In the genomic region with DNA sequence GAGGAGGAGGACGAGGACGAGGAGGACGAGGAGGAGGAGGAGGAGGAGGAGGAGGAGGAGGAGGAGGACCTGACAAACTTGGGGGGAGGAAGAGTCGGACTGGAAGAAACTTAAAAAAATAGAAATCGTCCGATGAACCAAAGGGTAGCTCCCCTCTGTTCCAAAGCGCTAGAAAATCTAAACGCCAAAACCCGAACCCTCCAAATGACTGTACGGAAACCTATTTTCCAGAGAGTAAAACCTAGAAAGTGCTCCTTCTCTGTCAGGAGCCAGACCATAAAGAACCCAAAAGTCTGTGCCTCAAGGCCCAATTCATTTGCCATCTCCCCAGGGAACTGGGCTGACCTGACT, we compare ENCODE assay signal across 7 mouse cellular contexts. TPM values are rescaled to one million over a fixed set of nuclear protein-coding genes. Genes with fewer than 3 reads are reported as not detected.
A peak's percentile ranks its signal among the peaks of the same experiment; 100 is the strongest.
DNase-seq lines count a peak whose midpoint lies in the region; ATAC-seq and TF ChIP-seq lines count a peak whose summit lies in the region.

No protein-coding gene starts in this region.

- peaks cover 11% of the 10 kb centered on the region for H3K27me3 ChIP-seq in megakaryocyte, embryonic 14.5 days (replicated peaks)
- peaks cover 27% of the 10 kb centered on the region for H3K27me3 ChIP-seq in forebrain, embryonic 12.5 days
- no peaks in the 10 kb centered on the region for H3K27me3 ChIP-seq in limb, embryonic 14.5 days (ENCODE audit: control insufficient read depth, insufficient read depth, low read length)
- H3K27me3 ChIP-seq in stomach, embryonic 15.5 days (replicated peaks), result no peaks in the 10 kb centered on the region

- peak overlapping the region; percentile 94 for H3K27ac ChIP-seq in forebrain, embryonic 12.5 days
- peak overlapping the region; percentile 98 for H3K27ac ChIP-seq in limb, embryonic 14.5 days (replicated peaks; ENCODE audit: low read depth, low read length)
- peak overlapping the region; percentile 99 for H3K27ac ChIP-seq in stomach, embryonic 15.5 days

- H3K9ac ChIP-seq in forebrain, embryonic 12.5 days, result peak overlapping the region; percentile 65
- peak overlapping the region; percentile 62 for H3K9ac ChIP-seq in limb, embryonic 14.5 days (ENCODE audit: low read depth, low read length, severe bottlenecking)
- peak overlapping the region; percentile 54 for H3K9ac ChIP-seq in stomach, embryonic 15.5 days

- no peaks in the 10 kb centered on the region for H3K9me3 ChIP-seq in megakaryocyte, embryonic 14.5 days
- H3K9me3 ChIP-seq in forebrain, embryonic 12.5 days, result no peaks in the 10 kb centered on the region
- H3K9me3 ChIP-seq in limb, embryonic 14.5 days (ENCODE audit: control insufficient read depth, low read length), result no peaks in the 10 kb centered on the region
- no peaks in the 10 kb centered on the region for H3K9me3 ChIP-seq in stomach, embryonic 15.5 days

- peaks cover 82% of the 10 kb centered on the region for H3K4me1 ChIP-seq in megakaryocyte, embryonic 14.5 days
- peaks cover 18% of the 10 kb centered on the region for H3K4me1 ChIP-seq in forebrain, embryonic 12.5 days
- H3K4me1 ChIP-seq in limb, embryonic 14.5 days (ENCODE audit: control insufficient read depth, insufficient read depth, low read length), result peaks cover 12% of the 10 kb centered on the region
- peaks cover 31% of the 10 kb centered on the region for H3K4me1 ChIP-seq in stomach, embryonic 15.5 days

- peak overlapping the region; percentile 94 for H3K4me3 ChIP-seq in megakaryocyte, embryonic 14.5 days (replicated peaks)
- H3K4me3 ChIP-seq in forebrain, embryonic 12.5 days (replicated peaks), result peak overlapping the region; percentile 60
- H3K4me3 ChIP-seq in limb, embryonic 14.5 days (replicated peaks; ENCODE audit: low read length), result peak overlapping the region; percentile 51
- H3K4me3 ChIP-seq in stomach, embryonic 15.5 days (replicated peaks), result peak overlapping the region; percentile 54

- ATAC-seq in megakaryocyte, adult 5-6 weeks (ENCODE audit: poor library complexity, severe bottlenecking), result no peak
- ATAC-seq in forebrain, embryonic 12.5 days (ENCODE audit: low FRiP score), result no peak
- ATAC-seq in limb, embryonic 14.5 days (ENCODE audit: low FRiP score, low read depth), result no peak
- no peak for ATAC-seq in stomach, embryonic 15.5 days (ENCODE audit: insufficient read depth, low FRiP score, low read depth)
- no peak for ATAC-seq in erythroid progenitor cell, adult 5-6 weeks (replicated peaks; ENCODE audit: low FRiP score, poor library complexity, severe bottlenecking)
- ATAC-seq in activated CD4-positive, CD25-positive, alpha-beta regulatory T cell, adult 4 months, result no peak

- H3K4me2 ChIP-seq in forebrain, embryonic 12.5 days, result peak overlapping the region; percentile 62
- peak overlapping the region; percentile 66 for H3K4me2 ChIP-seq in limb, embryonic 14.5 days (replicated peaks; ENCODE audit: low read depth, low read length, severe bottlenecking)
- H3K4me2 ChIP-seq in stomach, embryonic 15.5 days, result peak overlapping the region; percentile 64

- no peak for TF ChIP-seq POLR2A in limb, embryonic 14.5 days (IDR thresholded peaks at IDR 0.05; ENCODE audit: borderline replicate concordance, extremely low read depth, insufficient read depth, insufficient read length)

- H3K36me3 ChIP-seq in megakaryocyte, embryonic 14.5 days (replicated peaks; ENCODE audit: low read length), result no peaks in the 10 kb centered on the region
- H3K36me3 ChIP-seq in forebrain, embryonic 12.5 days (replicated peaks), result no peaks in the 10 kb centered on the region
- no peaks in the 10 kb centered on the region for H3K36me3 ChIP-seq in limb, embryonic 14.5 days (ENCODE audit: control insufficient read depth, insufficient read depth, low read length)
- H3K36me3 ChIP-seq in stomach, embryonic 15.5 days, result no peaks in the 10 kb centered on the region

- DNase-seq in limb, embryonic 14.5 days (ENCODE audit: low spot score), result no peak

- WGBS in forebrain, embryonic 12.5 days, result 60% methylated on average over 7 of the region's 10 CpGs
- 44% methylated on average over 7 of the region's 10 CpGs for WGBS in limb, embryonic 14.5 days
- 45% methylated on average over 7 of the region's 10 CpGs for WGBS in stomach, embryonic 15.5 days

RNA-seq across cellular contexts. Expression of a gene that starts 5.0 kb away (rescaled TPM):
- polyA plus RNA-seq in megakaryocyte, embryonic 14.5 days (2012; ENCODE audit: insufficient read depth, low replicate concordance), result 33.8 and 117 TPM in 2 replicates
- 130 and 145 TPM in 2 replicates for total RNA-seq in megakaryocyte, adult 5-6 weeks (2015)
- total RNA-seq in megakaryocyte, adult 5-6 weeks (2017), result 53.2 and 61.1 TPM in 2 replicates
- 33.1 and 33.3 TPM in 2 replicates for polyA plus RNA-seq in forebrain, embryonic 12.5 days (2016; fragmentation: Nextera tagmentation; extraction: Ambion mirVana)
- 138 and 177 TPM in 2 replicates for polyA plus RNA-seq in limb, embryonic 14.5 days (2012; rRNA removed)
- polyA plus RNA-seq in limb, embryonic 14.5 days (2014; fragmentation: Nextera tagmentation; extraction: Ambion mirVana), result 96.4 and 109 TPM in 2 replicates
- polyA plus RNA-seq in stomach, embryonic 15.5 days (2015; fragmentation: Nextera tagmentation; extraction: Ambion mirVana), result 82.9 and 86.2 TPM in 2 replicates
- total RNA-seq in erythroid progenitor cell, adult 5-6 weeks (2015; ENCODE audit: low replicate concordance), result 64.5 and 65.0 TPM in 2 replicates
- total RNA-seq in erythroid progenitor cell, adult 5-6 weeks (2017; ENCODE audit: low replicate concordance), result 18.5 and 26.8 TPM in 2 replicates
- 10 to 100 TPM; 29.9 to 31.9 TPM for polyA plus RNA-seq in activated CD4-positive, CD25-positive, alpha-beta regulatory T cell, adult 4 months (2017; shearing (Covaris generic))

RNA-seq across cellular contexts. Expression of a gene that starts 11.3 kb away (rescaled TPM):
- 6.3 and 57.9 TPM in 2 replicates for polyA plus RNA-seq in megakaryocyte, embryonic 14.5 days (2012; ENCODE audit: insufficient read depth, low replicate concordance)
- total RNA-seq in megakaryocyte, adult 5-6 weeks (2015), result 54.7 and 60.8 TPM in 2 replicates
- 46.2 and 48.1 TPM in 2 replicates for total RNA-seq in megakaryocyte, adult 5-6 weeks (2017)
- polyA plus RNA-seq in forebrain, embryonic 12.5 days (2016; fragmentation: Nextera tagmentation; extraction: Ambion mirVana), result 1.3 and 1.7 TPM in 2 replicates
- polyA plus RNA-seq in limb, embryonic 14.5 days (2012; rRNA removed), result 7.2 and 8.0 TPM in 2 replicates
- polyA plus RNA-seq in limb, embryonic 14.5 days (2014; fragmentation: Nextera tagmentation; extraction: Ambion mirVana), result 3.2 and 3.5 TPM in 2 replicates
- polyA plus RNA-seq in stomach, embryonic 15.5 days (2015; fragmentation: Nextera tagmentation; extraction: Ambion mirVana), result 6.1 and 6.6 TPM in 2 replicates
- total RNA-seq in erythroid progenitor cell, adult 5-6 weeks (2015; ENCODE audit: low replicate concordance), result 7.5 and 9.0 TPM in 2 replicates
- 12.5 and 19.4 TPM in 2 replicates for total RNA-seq in erythroid progenitor cell, adult 5-6 weeks (2017; ENCODE audit: low replicate concordance)
- under 1 TPM; 0.42 to 0.97 TPM for polyA plus RNA-seq in activated CD4-positive, CD25-positive, alpha-beta regulatory T cell, adult 4 months (2017; shearing (Covaris generic))

RNA-seq across cellular contexts. Expression of a gene that starts 22.8 kb away (rescaled TPM):
- not detected in 2 replicates for polyA plus RNA-seq in megakaryocyte, embryonic 14.5 days (2012; ENCODE audit: insufficient read depth, low replicate concordance)
- total RNA-seq in megakaryocyte, adult 5-6 weeks (2015), result not detected in 2 replicates
- not detected in 2 replicates for total RNA-seq in megakaryocyte, adult 5-6 weeks (2017)
- 0.29 and 0.32 TPM in 2 replicates for polyA plus RNA-seq in forebrain, embryonic 12.5 days (2016; fragmentation: Nextera tagmentation; extraction: Ambion mirVana)
- 0.14 and 0.73 TPM in 2 replicates for polyA plus RNA-seq in limb, embryonic 14.5 days (2012; rRNA removed)
- 0.08 and 0.10 TPM in 2 replicates for polyA plus RNA-seq in limb, embryonic 14.5 days (2014; fragmentation: Nextera tagmentation; extraction: Ambion mirVana)
- 32.2 and 41.1 TPM in 2 replicates for polyA plus RNA-seq in stomach, embryonic 15.5 days (2015; fragmentation: Nextera tagmentation; extraction: Ambion mirVana)
- total RNA-seq in erythroid progenitor cell, adult 5-6 weeks (2015; ENCODE audit: low replicate concordance), result not detected in 2 replicates
- 0.64 TPM in 1 of 2 replicates, not detected in the other for total RNA-seq in erythroid progenitor cell, adult 5-6 weeks (2017; ENCODE audit: low replicate concordance)
- polyA plus RNA-seq in activated CD4-positive, CD25-positive, alpha-beta regulatory T cell, adult 4 months (2017; shearing (Covaris generic)), result under 1 TPM in 1 of 2 experiments, not detected in 1; 0.13 TPM

RNA-seq across cellular contexts. Expression of a gene that starts 24.4 kb away (rescaled TPM):
- polyA plus RNA-seq in megakaryocyte, embryonic 14.5 days (2012; ENCODE audit: insufficient read depth, low replicate concordance), result 0.59 TPM in 1 of 2 replicates, not detected in the other
- 0.07 TPM in 1 of 2 replicates, not detected in the other for total RNA-seq in megakaryocyte, adult 5-6 weeks (2015)
- 0.26 TPM in 1 of 2 replicates, not detected in the other for total RNA-seq in megakaryocyte, adult 5-6 weeks (2017)
- 0.60 and 1.1 TPM in 2 replicates for polyA plus RNA-seq in forebrain, embryonic 12.5 days (2016; fragmentation: Nextera tagmentation; extraction: Ambion mirVana)
- 3.8 and 4.2 TPM in 2 replicates for polyA plus RNA-seq in limb, embryonic 14.5 days (2012; rRNA removed)
- polyA plus RNA-seq in limb, embryonic 14.5 days (2014; fragmentation: Nextera tagmentation; extraction: Ambion mirVana), result 0.73 and 1.8 TPM in 2 replicates
- polyA plus RNA-seq in stomach, embryonic 15.5 days (2015; fragmentation: Nextera tagmentation; extraction: Ambion mirVana), result 0.53 and 0.55 TPM in 2 replicates
- total RNA-seq in erythroid progenitor cell, adult 5-6 weeks (2015; ENCODE audit: low replicate concordance), result not detected in 2 replicates
- not detected in 2 replicates for total RNA-seq in erythroid progenitor cell, adult 5-6 weeks (2017; ENCODE audit: low replicate concordance)
- not detected for polyA plus RNA-seq in activated CD4-positive, CD25-positive, alpha-beta regulatory T cell, adult 4 months (2017; shearing (Covaris generic))

Comparison
In these comparisons a context has a peak if more than half of its experiments do, and no peak if none do; other contexts are left out.
1. RNA of a gene that starts 22.8 kb away (polyA plus RNA-seq): 32.2 to 41.1 TPM in stomach, embryonic 15.5 days; 0.29 to 0.32 TPM in forebrain, embryonic 12.5 days, 0.08 to 0.73 TPM in limb, embryonic 14.5 days, 0.13 TPM in activated CD4-positive, CD25-positive, alpha-beta regulatory T cell, adult 4 months and not detected in megakaryocyte, embryonic 14.5 days; every median in the first group is over 10 times any median in the second.
2. Peak in every context shown above with its lines, with median percentiles within 50 percentile points of each other: H3K4me3 ChIP-seq, H3K27ac ChIP-seq, H3K4me2 ChIP-seq and H3K9ac ChIP-seq.